Mouse (Mus musculus): Measurements from ENCODE around the gene Slc12a9. TPM values are rescaled to one million over a fixed set of nuclear protein-coding genes. Genes with fewer than 3 reads are reported as not detected.

Gene Slc12a9
- polyA plus RNA-seq, 1 experiment from 2014 or later: 12.0 TPM

Small RNAs within 50 kb of the gene (microRNA-seq; reads per million reads assigned to microRNA genes)
- 0.76 reads per million for gene Mir7036
- not detected for gene Mir8116

Other genes starting within 250 kb of the Slc12a9 start
- 6.4 and 7.4 TPM in 2 replicates for gene Trim56, start 217.4 kb downstream of the Slc12a9 start, polyA plus RNA-seq (2016; fragmentation: Nextera tagmentation; extraction: Ambion mirVana)
- gene Muc3, start 184.3 kb downstream of the Slc12a9 start, polyA plus RNA-seq (2016; fragmentation: Nextera tagmentation; extraction: Ambion mirVana): not detected in 2 replicates
- 0.40 and 0.83 TPM in 2 replicates for gene Muc3a, start 121.2 kb downstream of the Slc12a9 start, polyA plus RNA-seq (2016; fragmentation: Nextera tagmentation; extraction: Ambion mirVana)
- gene Ache, start 46.1 kb downstream of the Slc12a9 start, polyA plus RNA-seq (2016; fragmentation: Nextera tagmentation; extraction: Ambion mirVana): 10.7 and 24.1 TPM in 2 replicates
- gene Ufsp1, start 39.0 kb downstream of the Slc12a9 start, polyA plus RNA-seq (2016; fragmentation: Nextera tagmentation; extraction: Ambion mirVana): 11.1 and 12.3 TPM in 2 replicates
- gene Srrt, start 25.9 kb downstream of the Slc12a9 start, polyA plus RNA-seq (2016; fragmentation: Nextera tagmentation; extraction: Ambion mirVana): 124 and 147 TPM in 2 replicates
- 55.6 and 62.2 TPM in 2 replicates for gene Trip6, start 19.2 kb downstream of the Slc12a9 start, polyA plus RNA-seq (2016; fragmentation: Nextera tagmentation; extraction: Ambion mirVana)
- 36.4 and 42.5 TPM in 2 replicates for gene Ephb4, start 16.5 kb upstream of the Slc12a9 start, polyA plus RNA-seq (2016; fragmentation: Nextera tagmentation; extraction: Ambion mirVana)
- gene Zan, start 143.5 kb upstream of the Slc12a9 start, polyA plus RNA-seq (2016; fragmentation: Nextera tagmentation; extraction: Ambion mirVana): 0.04 and 0.25 TPM in 2 replicates
- 50.6 and 56.6 TPM in 2 replicates for gene Pop7, start 168.9 kb upstream of the Slc12a9 start, polyA plus RNA-seq (2016; fragmentation: Nextera tagmentation; extraction: Ambion mirVana)
- 8.0 and 10.8 TPM in 2 replicates for gene Gigyf1, start 185.0 kb upstream of the Slc12a9 start, polyA plus RNA-seq (2016; fragmentation: Nextera tagmentation; extraction: Ambion mirVana)
- gene Epo, start 199.6 kb upstream of the Slc12a9 start, polyA plus RNA-seq (2016; fragmentation: Nextera tagmentation; extraction: Ambion mirVana): 0.28 and 2.3 TPM in 2 replicates
- gene Gnb2, start 199.9 kb upstream of the Slc12a9 start, polyA plus RNA-seq (2016; fragmentation: Nextera tagmentation; extraction: Ambion mirVana): 287 and 294 TPM in 2 replicates
- gene Actl6b, start 219.9 kb upstream of the Slc12a9 start, polyA plus RNA-seq (2016; fragmentation: Nextera tagmentation; extraction: Ambion mirVana): 0.07 TPM in 1 of 2 replicates, not detected in the other
- 4.0 and 4.9 TPM in 2 replicates for gene Tfr2, start 236.2 kb upstream of the Slc12a9 start, polyA plus RNA-seq (2016; fragmentation: Nextera tagmentation; extraction: Ambion mirVana)

Data from heart, embryonic 10.5 days (tissue).